Mouse (Mus musculus) cerebellum, adult 2 months (tissue): ENCODE measurements around the gene Mvp. TPM values are rescaled to one million over a fixed set of nuclear protein-coding genes. Genes with fewer than 3 reads are reported as not detected.
A peak's percentile ranks its signal among the peaks of the same experiment; 100 is the strongest.

Source experiments
- DNase-seq, 2 experiments: peaks; one replicate each; pipeline ENCODE4 v3.0.0; 2021
- H3K27ac ChIP-seq: fragments of 200-500 bp; 2 replicates; pipeline ENCODE4 v1.5.1; 2012; ENCODE audit warnings: low read length, control low read depth, inconsistent platforms; ENCODE audit not compliant: insufficient read depth
- H3K27me3 ChIP-seq: fragments of 200-500 bp; 2 replicates; pipeline ENCODE4 v1.6.1; 2012; ENCODE audit warnings: inconsistent platforms, mild to moderate bottlenecking, low read length, moderate library complexity; ENCODE audit not compliant: control insufficient read depth, insufficient read depth
- H3K4me1 ChIP-seq: fragments of 200-500 bp; 2 replicates; pipeline ENCODE4 v1.6.1; 2011; ENCODE audit warnings: low read length; ENCODE audit not compliant: control insufficient read depth, insufficient read depth
- H3K4me3 ChIP-seq: fragments of 200-500 bp; replicated peaks from 2 replicates; pipeline ENCODE3; 2011; ENCODE audit warnings: mild to moderate bottlenecking, low read depth, low read length, control low read depth; ENCODE audit not compliant: insufficient read depth
- CTCF ChIP-seq: fragments of 200-500 bp; IDR thresholded peaks from 2 replicates; pipeline ENCODE4 v1.5.1; 2011; ENCODE audit warnings: low read depth, mild to moderate bottlenecking, control low read depth, low read length, moderate library complexity, borderline replicate concordance; ENCODE audit not compliant: insufficient read depth
- POLR2A ChIP-seq: fragments of 200-500 bp; IDR thresholded peaks from 2 replicates; pipeline ENCODE4 v1.6.1; 2011; ENCODE audit warnings: low read length, control low read depth, borderline replicate concordance; ENCODE audit not compliant: insufficient read depth
- WGBS: fragments of 180-500 bp; shearing (Covaris S2); methylation state at CpG from one replicate; pipeline ENCODE4 v1.1.7; 2018; 5-methylcytosine and 5-hydroxymethylcytosine counted together
- polyA plus RNA-seq: library from polyadenylated mRNA; depleted of rRNA; stranded (reverse); fragments of >200 nt; gene quantifications from 2 replicates; pipeline ENCODE4 v1.2.3, GENCODE M21; 2012

Gene Mvp
- polyA plus RNA-seq, 1 experiment: 21.0 TPM

- DNase-seq: peak; percentile 38 to 59
- WGBS: 39% methylated on average over 15 of the region's 15 CpGs
- H3K4me3 ChIP-seq: peak overlapping the region; percentile 80
- TF ChIP-seq POLR2A (no peak), CTCF (no peak)
- peaks cover 30% of the 10 kb centered on the region for H3K4me1 ChIP-seq
- H3K27ac ChIP-seq: peak overlapping the region; percentile 91
- no peaks in the 10 kb centered on the region for H3K27me3 ChIP-seq
Observed at GRCm38 (mm10) chr7:127018416-127019305, 4.2 kb upstream of the Mvp start.

GRCm38 (mm10) chr7:127017950-127018345, 3.5 kb upstream of the Mvp start:
- peak overlapping the region; percentile 80 for H3K4me3 ChIP-seq
- WGBS: 22% methylated on average over 6 of the region's 6 CpGs
- DNase-seq: peak in 1 of 2 experiments; percentile 50
- peaks cover 27% of the 10 kb centered on the region for H3K4me1 ChIP-seq
- TF ChIP-seq CTCF: no peak
- TF ChIP-seq POLR2A: no peak
- peak overlapping the region; percentile 91 for H3K27ac ChIP-seq
- no peaks in the 10 kb centered on the region for H3K27me3 ChIP-seq

- DNase-seq: peak; percentile 98
- Histone ChIP-seq H3K27ac (peak within 1 kb of the TSS; percentile 98), H3K27me3 (no peaks in the 10 kb centered on the region), H3K4me1 (peaks cover 28% of the 10 kb centered on the region), H3K4me3 (peak within 1 kb of the TSS; percentile 93)
- WGBS: under 1% methylated on average over 39 of the region's 39 CpGs
- TF ChIP-seq CTCF: peak; percentile 74; the same call in 1 of the 2 replicates
- peak; percentile 86 for TF ChIP-seq POLR2A
Observed at GRCm38 (mm10) chr7:127016971-127017949, 2.8 kb upstream of the Mvp start, which contains the start of gene Pagr1a. Gene Pagr1a, minus strand, starts transcription at chr7:127017352.

GRCm38 (mm10) chr7:127016486-127016938, 2.1 kb upstream of the Mvp start:
- H3K27me3 ChIP-seq: no peaks in the 10 kb centered on the region
- DNase-seq: peak in 1 of 2 experiments; percentile 76
- peak; percentile 49 for TF ChIP-seq POLR2A
- TF ChIP-seq CTCF: no peak
- peaks cover 26% of the 10 kb centered on the region for H3K4me1 ChIP-seq
- under 1% methylated on average over 22 of the region's 22 CpGs for WGBS
- peak overlapping the region; percentile 93 for H3K4me3 ChIP-seq
- H3K27ac ChIP-seq: peak overlapping the region; percentile 98

GRCm38 (mm10) chr7:127016481-127016485, 1.9 kb upstream of the Mvp start, which contains the start of gene Pagr1b:
Gene Pagr1b, minus strand, starts transcription at chr7:127016484.
- H3K4me1 ChIP-seq: peaks cover 25% of the 10 kb centered on the region

GRCm38 (mm10) chr7:127016081-127016480, 1.7 kb upstream of the Mvp start:
- Histone ChIP-seq H3K4me3 (peak overlapping the region; percentile 93), H3K4me1 (peaks cover 25% of the 10 kb centered on the region), H3K27ac (peak overlapping the region; percentile 98), H3K27me3 (no peaks in the 10 kb centered on the region)
- TF ChIP-seq POLR2A: peak; percentile 23; the same call in 1 of the 2 replicates
- no peak for TF ChIP-seq CTCF
- DNase-seq: peak; percentile 72 to 82
- WGBS: 2% methylated on average over 10 of the region's 10 CpGs

More at GRCm38 (mm10) chr7:127016481-127016485, 1.9 kb upstream of the Mvp start, which contains the start of gene Pagr1b:
- peak within 1 kb of the TSS; percentile 98 for H3K27ac ChIP-seq
- H3K27me3 ChIP-seq: no peaks in the 10 kb centered on the region
- DNase-seq: no peak
- peak within 1 kb of the TSS; percentile 93 for H3K4me3 ChIP-seq
- TF ChIP-seq CTCF: no peak
- no peak for TF ChIP-seq POLR2A

- TF ChIP-seq POLR2A: no peak
- TF ChIP-seq CTCF: no peak
- Histone ChIP-seq H3K27me3 (no peaks in the 10 kb centered on the region), H3K27ac (no peak overlapping the region), H3K4me3 (no peak overlapping the region), H3K4me1 (peaks cover 29% of the 10 kb centered on the region)
- WGBS: 91% methylated on average over 12 of the region's 12 CpGs
- DNase-seq: peak in 1 of 2 experiments; percentile 26
Observed at GRCm38 (mm10) chr7:127014993-127015392, 572 bp upstream of the Mvp start.
